Mouse (Mus musculus): ENCODE measurements around the gene Tars2. TPM values are rescaled to one million over a fixed set of nuclear protein-coding genes. Genes with fewer than 3 reads are reported as not detected.

Tars2 gene
- total and polyA plus RNA-seq, 2 experiments: 18.9 to 26.5 TPM

DNA sequence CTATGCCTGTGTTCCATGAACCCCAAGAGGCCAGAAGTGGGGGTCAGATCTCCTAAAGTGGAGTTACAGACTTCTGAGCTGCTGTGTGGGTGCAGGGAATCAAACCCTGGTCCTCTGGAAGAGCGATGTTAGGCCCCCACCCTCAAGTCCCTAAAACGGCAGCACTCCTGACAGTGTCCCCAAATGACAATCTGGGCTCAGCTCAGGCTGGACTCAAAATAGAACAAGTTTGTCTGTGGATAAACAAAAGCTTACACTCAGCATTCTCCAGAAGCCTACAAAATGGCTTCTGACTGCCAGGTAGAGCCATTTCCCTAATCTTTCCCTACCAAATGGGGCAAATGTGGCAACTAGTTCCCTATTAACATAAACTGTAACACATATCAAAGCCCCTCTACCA is 58.9 kb downstream of the Tars2 start:
- 98% methylated on average over 2 of the region's 2 CpGs for WGBS
- no peak overlapping the region for H3K9ac ChIP-seq (ENCODE audit: low read depth, low read length)
- no peaks in the 10 kb centered on the region for H3K27me3 ChIP-seq (ENCODE audit: control insufficient read depth, insufficient read depth, low read length)
- no peaks in the 10 kb centered on the region for H3K36me3 ChIP-seq (ENCODE audit: control insufficient read depth, insufficient read depth, low read length)
- H3K4me1 ChIP-seq (ENCODE audit: control insufficient read depth, insufficient read depth, low read length): peaks cover 5% of the 10 kb centered on the region; the same call in 1 of the 2 replicates
- TF ChIP-seq CTCF (IDR thresholded peaks at IDR 0.05; ENCODE audit: low read depth, low read length) (no peak), POLR2A (IDR thresholded peaks at IDR 0.05; ENCODE audit: extremely low read depth, insufficient read depth, low read length) (no peak)
- no peaks in the 10 kb centered on the region for H3K79me2 ChIP-seq (ENCODE audit: control insufficient read depth, insufficient read depth, low read length)
- no peak for DNase-seq (ENCODE audit: extremely low read depth, low read depth, low spot score)
- no peak overlapping the region for H3K4me3 ChIP-seq (ENCODE audit: insufficient read depth, low read depth, low read length)
- no peak overlapping the region for H3K27ac ChIP-seq (replicated peaks; ENCODE audit: insufficient read depth, low read depth, low read length)

DNA sequence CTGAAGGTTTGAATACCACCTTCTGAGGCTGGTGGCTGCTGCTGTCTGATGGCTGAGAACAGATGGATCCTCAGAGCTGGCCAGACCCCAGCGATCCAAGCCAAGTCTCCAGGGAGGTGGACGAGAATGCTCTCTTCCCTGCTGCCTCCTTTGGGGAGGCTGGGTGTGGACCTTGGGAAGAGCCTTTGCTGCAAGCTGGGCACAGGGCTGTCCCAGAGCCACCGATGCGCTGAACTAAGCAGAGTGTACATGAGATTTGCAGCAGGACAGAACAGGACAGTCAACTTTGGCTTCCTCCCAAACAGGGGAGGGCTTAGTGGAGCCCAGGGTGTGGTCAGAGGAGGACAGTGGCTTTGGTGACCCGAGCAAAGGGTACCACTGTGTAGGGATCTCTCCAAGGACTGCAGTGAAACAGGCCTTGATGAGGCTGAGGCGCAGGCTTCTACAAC is 59.7 kb downstream of the Tars2 start:
- peak; percentile 45 for DNase-seq (ENCODE audit: extremely low read depth, low read depth, low spot score)
- Histone ChIP-seq H3K79me2 (ENCODE audit: control insufficient read depth, insufficient read depth, low read length) (no peaks in the 10 kb centered on the region), H3K27me3 (ENCODE audit: control insufficient read depth, insufficient read depth, low read length) (no peaks in the 10 kb centered on the region), H3K4me1 (ENCODE audit: control insufficient read depth, insufficient read depth, low read length) (peaks cover 5% of the 10 kb centered on the region; the same call in 1 of the 2 replicates), H3K4me3 (ENCODE audit: insufficient read depth, low read depth, low read length) (no peak overlapping the region), H3K36me3 (ENCODE audit: control insufficient read depth, insufficient read depth, low read length) (no peaks in the 10 kb centered on the region), H3K27ac (replicated peaks; ENCODE audit: insufficient read depth, low read depth, low read length) (no peak overlapping the region), H3K9ac (ENCODE audit: low read depth, low read length) (no peak overlapping the region)
- no peak for TF ChIP-seq CTCF (IDR thresholded peaks at IDR 0.05; ENCODE audit: low read depth, low read length)
- no peak for TF ChIP-seq POLR2A (IDR thresholded peaks at IDR 0.05; ENCODE audit: extremely low read depth, insufficient read depth, low read length)
- WGBS: 42% methylated on average over 6 of the region's 6 CpGs

DNA sequence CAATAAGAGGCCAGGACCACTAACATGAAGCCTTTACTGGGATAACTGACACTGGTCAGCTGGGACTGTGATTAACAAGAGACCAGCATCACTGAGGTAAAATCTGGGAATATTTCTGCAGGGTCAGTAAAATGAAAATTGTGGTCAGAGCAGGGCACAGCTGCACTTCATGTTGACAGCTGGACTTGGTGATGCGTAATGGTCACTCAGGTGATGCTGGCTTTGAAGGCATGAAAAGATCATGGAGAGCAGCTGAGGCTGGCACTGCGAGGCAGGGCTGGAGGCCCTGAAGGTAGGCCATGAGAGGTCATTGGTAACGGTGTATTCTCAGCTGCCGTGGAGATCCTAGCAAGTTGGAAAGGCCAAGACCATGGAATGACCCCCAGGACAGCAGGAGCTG is 61.7 kb downstream of the Tars2 start:
- Histone ChIP-seq H3K4me1 (ENCODE audit: control insufficient read depth, insufficient read depth, low read length) (peaks cover 17% of the 10 kb centered on the region), H3K79me2 (ENCODE audit: control insufficient read depth, insufficient read depth, low read length) (no peaks in the 10 kb centered on the region), H3K27ac (replicated peaks; ENCODE audit: insufficient read depth, low read depth, low read length) (no peak overlapping the region), H3K27me3 (ENCODE audit: control insufficient read depth, insufficient read depth, low read length) (no peaks in the 10 kb centered on the region), H3K36me3 (ENCODE audit: control insufficient read depth, insufficient read depth, low read length) (no peaks in the 10 kb centered on the region), H3K4me3 (ENCODE audit: insufficient read depth, low read depth, low read length) (no peak overlapping the region), H3K9ac (ENCODE audit: low read depth, low read length) (no peak overlapping the region)
- WGBS: 97% methylated on average over 4 of the region's 4 CpGs
- TF ChIP-seq POLR2A (IDR thresholded peaks at IDR 0.05; ENCODE audit: extremely low read depth, insufficient read depth, low read length) (no peak), CTCF (IDR thresholded peaks at IDR 0.05; ENCODE audit: low read depth, low read length) (no peak)
- no peak for DNase-seq (ENCODE audit: extremely low read depth, low read depth, low spot score)

DNA sequence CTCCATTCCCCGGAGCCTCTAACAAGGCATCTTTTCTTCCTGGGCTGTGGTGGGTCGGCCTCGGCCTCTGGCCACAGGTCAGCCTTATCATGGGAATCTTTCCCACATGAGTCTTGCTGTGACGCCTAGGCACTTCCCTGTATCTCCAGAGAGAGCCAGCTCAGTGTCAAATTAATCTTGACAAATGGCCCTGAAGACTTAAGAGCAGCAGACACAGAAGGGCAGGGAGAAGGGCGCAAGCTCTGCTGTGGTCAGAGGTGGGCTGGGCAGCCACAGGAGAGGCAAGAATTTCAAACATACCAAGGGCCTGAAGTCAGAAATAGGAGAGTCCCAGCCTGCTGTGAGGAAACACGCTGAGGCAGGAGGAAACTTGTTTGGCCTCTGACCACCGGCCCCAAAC is 63.6 kb downstream of the Tars2 start:
- 81% methylated on average over 7 of the region's 7 CpGs for WGBS

DNA sequence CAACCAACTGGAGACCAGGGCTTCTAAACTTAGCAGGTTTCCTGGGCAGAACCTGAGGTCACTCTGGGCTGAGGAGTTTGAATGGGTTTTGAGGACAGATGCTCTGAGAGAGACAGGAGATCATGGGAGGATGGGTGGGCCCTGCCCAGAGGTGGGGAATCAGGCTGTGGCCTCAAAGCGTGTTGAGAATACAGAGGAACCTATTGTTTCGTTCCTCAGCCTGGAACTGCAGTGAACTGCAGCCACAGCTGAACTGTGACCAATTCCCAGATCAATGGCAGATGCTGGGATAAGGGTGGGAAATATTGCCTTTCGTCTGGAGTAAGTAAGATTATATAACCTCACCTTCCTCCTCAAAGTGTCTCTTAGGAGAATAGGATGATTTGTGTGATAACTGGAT is 64.2 kb downstream of the Tars2 start:
- H3K4me1 ChIP-seq (ENCODE audit: control insufficient read depth, insufficient read depth, low read length): peaks cover 22% of the 10 kb centered on the region
- no peaks in the 10 kb centered on the region for H3K27me3 ChIP-seq (ENCODE audit: control insufficient read depth, insufficient read depth, low read length)
- no peaks in the 10 kb centered on the region for H3K79me2 ChIP-seq (ENCODE audit: control insufficient read depth, insufficient read depth, low read length)
- H3K36me3 ChIP-seq (ENCODE audit: control insufficient read depth, insufficient read depth, low read length): no peaks in the 10 kb centered on the region
- no peak overlapping the region for H3K27ac ChIP-seq (replicated peaks; ENCODE audit: insufficient read depth, low read depth, low read length)
- WGBS: 95% methylated on average over 3 of the region's 3 CpGs
- no peak for DNase-seq (ENCODE audit: extremely low read depth, low read depth, low spot score)
- H3K4me3 ChIP-seq (ENCODE audit: insufficient read depth, low read depth, low read length): no peak overlapping the region
- H3K9ac ChIP-seq (ENCODE audit: low read depth, low read length): no peak overlapping the region
- TF ChIP-seq POLR2A (IDR thresholded peaks at IDR 0.05; ENCODE audit: extremely low read depth, insufficient read depth, low read length) (no peak), CTCF (IDR thresholded peaks at IDR 0.05; ENCODE audit: low read depth, low read length) (no peak)

More for the DNA sequence above, 63.6 kb downstream of the Tars2 start:
- no peaks in the 10 kb centered on the region for H3K36me3 ChIP-seq (ENCODE audit: control insufficient read depth, insufficient read depth, low read length)
- TF ChIP-seq CTCF (IDR thresholded peaks at IDR 0.05; ENCODE audit: low read depth, low read length) (no peak), POLR2A (IDR thresholded peaks at IDR 0.05; ENCODE audit: extremely low read depth, insufficient read depth, low read length) (no peak)
- no peak overlapping the region for H3K27ac ChIP-seq (replicated peaks; ENCODE audit: insufficient read depth, low read depth, low read length)
- H3K4me3 ChIP-seq (ENCODE audit: insufficient read depth, low read depth, low read length): no peak overlapping the region
- no peaks in the 10 kb centered on the region for H3K79me2 ChIP-seq (ENCODE audit: control insufficient read depth, insufficient read depth, low read length)
- no peaks in the 10 kb centered on the region for H3K27me3 ChIP-seq (ENCODE audit: control insufficient read depth, insufficient read depth, low read length)
- no peak overlapping the region for H3K9ac ChIP-seq (ENCODE audit: low read depth, low read length)
- no peak for DNase-seq (ENCODE audit: extremely low read depth, low read depth, low spot score)
- peaks cover 22% of the 10 kb centered on the region for H3K4me1 ChIP-seq (ENCODE audit: control insufficient read depth, insufficient read depth, low read length)

DNA sequence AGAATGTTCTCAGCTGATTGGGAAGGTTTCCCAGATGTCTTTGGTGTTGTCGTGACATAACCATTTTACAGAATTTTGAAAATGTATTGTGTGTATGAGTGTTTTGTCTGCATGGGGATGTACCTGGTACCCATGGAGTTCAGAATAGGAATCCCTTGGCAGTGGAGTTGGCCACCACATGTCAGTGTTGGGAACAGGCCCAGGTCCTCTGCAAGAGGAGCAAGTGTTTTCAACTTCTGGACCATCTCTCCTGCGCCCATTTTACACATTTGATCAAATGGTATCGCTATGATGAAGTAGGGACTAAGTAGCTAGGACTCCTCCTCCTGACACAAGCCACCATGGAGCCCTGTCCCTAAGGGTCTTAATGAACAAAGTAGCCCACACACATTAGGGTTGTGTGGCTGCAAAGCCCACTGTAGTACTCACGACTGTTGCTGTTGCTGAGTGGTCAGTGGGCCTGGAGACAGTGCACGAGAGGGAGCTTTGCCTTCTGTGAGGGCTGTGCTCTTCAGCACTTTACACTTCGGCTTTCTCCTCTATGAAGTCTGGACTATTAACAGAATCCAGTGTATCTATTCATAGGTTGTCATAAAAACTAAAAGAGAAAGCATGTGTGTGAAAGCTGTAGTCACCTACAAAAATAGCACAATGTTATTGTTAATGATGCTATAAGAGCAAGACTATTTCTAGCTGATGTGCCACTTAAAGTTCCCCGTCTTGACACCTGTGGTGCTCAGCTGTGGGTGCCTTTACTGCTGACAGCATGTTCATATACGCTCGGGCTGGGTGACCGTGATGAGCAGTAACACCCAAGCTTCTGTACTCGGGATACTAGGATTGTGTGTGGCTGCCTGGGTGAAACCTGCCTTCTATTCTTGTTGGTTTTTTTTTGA is 65.0 kb downstream of the Tars2 start:
- WGBS: 95% methylated on average over 11 of the region's 11 CpGs
- Histone ChIP-seq H3K4me1 (ENCODE audit: control insufficient read depth, insufficient read depth, low read length) (peaks cover 19% of the 10 kb centered on the region), H3K79me2 (ENCODE audit: control insufficient read depth, insufficient read depth, low read length) (no peaks in the 10 kb centered on the region), H3K9ac (ENCODE audit: low read depth, low read length) (no peak overlapping the region), H3K27me3 (ENCODE audit: control insufficient read depth, insufficient read depth, low read length) (no peaks in the 10 kb centered on the region), H3K4me3 (ENCODE audit: insufficient read depth, low read depth, low read length) (no peak overlapping the region), H3K36me3 (ENCODE audit: control insufficient read depth, insufficient read depth, low read length) (no peaks in the 10 kb centered on the region), H3K27ac (replicated peaks; ENCODE audit: insufficient read depth, low read depth, low read length) (no peak overlapping the region)
- DNase-seq (ENCODE audit: extremely low read depth, low read depth, low spot score): no peak
- no peak for TF ChIP-seq POLR2A (IDR thresholded peaks at IDR 0.05; ENCODE audit: extremely low read depth, insufficient read depth, low read length)
- TF ChIP-seq CTCF (IDR thresholded peaks at IDR 0.05; ENCODE audit: low read depth, low read length): no peak

Measured in liver, adult 2 months (tissue).